Mouse (Mus musculus) liver, postnatal 0 days (tissue): ENCODE results near the gene Hoxd4.

Experiments used
- CTCF ChIP-seq: sonication (generic); IDR thresholded peaks from 2 replicates; pipeline ENCODE4 v1.5.1; 2016; ENCODE audit warnings: antibody characterized with exemption, low read depth
- EP300 ChIP-seq: IDR thresholded peaks from 2 replicates; pipeline ENCODE4 v1.6.1; 2016; ENCODE audit warnings: antibody characterized with exemption, low read depth, mild to moderate bottlenecking

GRCm38 (mm10) chr2:74714881-74715280 lies 3.2 kb downstream of the Hoxd4 start:
- TF ChIP-seq CTCF (no peak), EP300 (no peak)
